Mouse (Mus musculus) left cerebral cortex, adult 9 months (tissue): ENCODE results near the gene Cd9.

Experiments used
- DNase-seq, 2 experiments: peaks; one replicate each; pipeline ENCODE4 v3.0.0; 2022; ENCODE audit warnings: low spot score in 2 of 2

Gene Cd9

GRCm38 (mm10) chr6:125476090-125476489, 18.5 kb downstream of the Cd9 start:
- DNase-seq, result no peak

DNA sequence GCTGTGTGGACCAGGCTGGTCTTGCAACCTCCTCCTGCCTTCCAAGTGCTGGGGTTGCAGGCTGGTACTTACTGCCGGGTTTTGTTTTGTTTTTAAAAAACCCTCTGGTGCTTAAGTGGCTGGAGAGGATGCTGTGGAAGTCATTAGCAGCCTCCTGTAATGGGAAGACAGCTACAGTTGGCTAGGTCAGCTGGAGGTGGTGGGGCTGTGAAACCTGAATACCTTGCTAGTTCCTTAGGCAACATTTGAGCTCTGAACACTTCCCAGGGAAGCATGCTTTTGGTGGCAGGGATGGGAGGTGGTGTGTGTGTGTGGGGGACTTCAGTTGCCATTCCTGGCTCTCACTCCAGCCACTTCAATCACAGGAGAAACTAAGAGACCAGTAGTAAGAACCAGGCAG, 19.4 kb downstream of the Cd9 start:
- no peak for DNase-seq

DNA sequence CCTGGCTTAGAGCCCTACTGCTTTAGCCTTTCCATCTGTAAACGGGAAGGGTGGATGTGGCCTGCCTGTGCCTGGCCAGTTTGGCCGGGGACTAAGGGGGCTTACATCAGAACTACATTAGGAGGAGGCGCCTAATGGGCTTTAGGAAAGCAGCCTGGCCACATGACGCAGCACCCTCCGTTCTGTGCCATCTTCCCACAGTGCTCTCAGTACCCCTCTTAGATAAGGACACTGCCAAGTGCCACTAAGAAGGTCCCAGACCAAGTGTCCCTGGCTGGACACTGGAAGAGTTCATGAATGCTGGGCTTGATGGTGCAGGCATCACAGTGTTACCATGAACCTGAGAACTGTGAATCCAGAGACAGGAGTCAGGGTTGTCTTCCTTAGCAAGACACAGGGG, 20.7 kb downstream of the Cd9 start:
- no peak for DNase-seq

DNA sequence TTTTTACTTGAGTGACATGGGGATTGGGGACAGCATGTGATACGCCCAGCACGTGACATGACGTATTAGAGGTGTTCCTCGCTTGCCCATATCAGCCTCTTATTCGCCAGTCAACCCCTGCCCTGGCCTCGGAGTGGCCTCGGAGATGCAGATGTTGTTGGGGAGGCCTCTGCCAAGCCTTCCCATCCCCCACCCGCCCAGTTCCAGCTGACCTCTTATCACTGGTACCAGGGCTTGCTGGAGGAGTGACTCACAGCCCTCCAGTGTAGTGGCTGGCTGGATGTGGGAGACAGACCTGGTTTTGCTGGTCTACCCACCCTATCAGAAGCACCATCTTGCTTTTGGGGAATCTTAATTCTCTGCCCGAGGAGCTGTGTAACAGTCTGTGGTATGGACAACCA, 21.3 kb downstream of the Cd9 start:
- DNase-seq, result no peak

DNA sequence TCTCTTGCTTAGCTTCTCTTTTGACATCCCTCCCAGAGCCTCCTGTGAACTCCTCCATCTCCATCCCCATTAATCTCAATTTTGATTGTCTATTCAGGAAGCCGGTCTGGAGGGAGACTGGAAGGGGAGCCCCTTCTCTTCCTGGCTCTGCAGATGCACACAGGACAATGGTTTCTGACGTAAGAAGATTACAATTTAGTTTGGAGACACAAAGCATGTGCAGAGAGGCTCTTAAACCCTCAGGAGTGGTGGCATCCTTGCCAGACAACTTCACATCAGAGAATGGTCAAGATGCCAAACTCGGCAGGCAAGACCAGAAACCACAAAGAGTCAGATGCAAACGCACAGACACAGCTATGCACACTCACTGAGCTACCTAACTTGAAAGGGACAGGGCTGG, 22.7 kb downstream of the Cd9 start:
- no peak for DNase-seq

- DNase-seq, result no peak
These were observed 23.3 kb downstream of the Cd9 start for GRCm38 (mm10) chr6:125471326-125471725.

DNA sequence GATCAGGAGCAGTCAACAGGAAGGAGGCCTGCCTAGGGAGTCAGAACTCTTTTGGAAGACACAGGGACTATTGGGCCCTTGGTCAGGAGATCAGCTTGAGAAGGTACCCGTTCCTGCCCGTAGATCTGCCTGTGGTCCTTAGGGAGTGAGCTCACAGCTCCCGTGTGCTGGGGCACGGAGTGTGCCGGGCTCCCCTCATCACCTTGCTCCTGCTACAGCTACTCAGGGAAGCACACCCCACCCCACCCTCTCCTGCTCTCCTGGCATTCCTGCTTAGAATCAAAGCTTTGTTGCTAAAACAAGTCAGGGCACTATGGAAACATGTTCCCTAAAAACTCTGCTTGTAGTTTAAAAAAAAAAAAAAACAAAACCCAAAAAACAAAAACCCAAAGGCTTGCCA, 24.0 kb downstream of the Cd9 start:
- no peak for DNase-seq

DNA sequence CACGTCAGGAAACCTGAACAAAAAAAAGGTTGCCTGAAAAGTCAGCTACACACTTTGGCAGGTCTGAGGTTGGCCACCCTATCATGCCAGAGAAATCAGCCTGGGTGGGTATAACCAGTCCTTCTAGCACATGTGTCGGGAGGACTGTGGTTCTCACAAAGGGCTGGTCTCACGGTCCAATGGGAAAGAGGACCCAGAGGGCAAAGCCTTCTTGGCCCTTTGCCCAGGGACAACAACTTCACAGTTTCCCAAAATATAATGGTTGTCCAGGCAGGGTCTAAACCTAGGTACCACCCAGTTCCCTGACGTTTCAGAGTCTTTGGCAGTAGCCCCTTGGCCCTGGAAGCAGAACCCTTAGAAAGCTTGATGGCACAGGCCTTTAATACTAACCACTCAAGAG, 25.4 kb downstream of the Cd9 start:
- no peak for DNase-seq

GRCm38 (mm10) chr6:125468179-125468960, 26.2 kb downstream of the Cd9 start:
- DNase-seq, result no peak

- peak; percentile 70 to 74 for DNase-seq
These were observed 27.3 kb downstream of the Cd9 start for GRCm38 (mm10) chr6:125467301-125467715.

DNA sequence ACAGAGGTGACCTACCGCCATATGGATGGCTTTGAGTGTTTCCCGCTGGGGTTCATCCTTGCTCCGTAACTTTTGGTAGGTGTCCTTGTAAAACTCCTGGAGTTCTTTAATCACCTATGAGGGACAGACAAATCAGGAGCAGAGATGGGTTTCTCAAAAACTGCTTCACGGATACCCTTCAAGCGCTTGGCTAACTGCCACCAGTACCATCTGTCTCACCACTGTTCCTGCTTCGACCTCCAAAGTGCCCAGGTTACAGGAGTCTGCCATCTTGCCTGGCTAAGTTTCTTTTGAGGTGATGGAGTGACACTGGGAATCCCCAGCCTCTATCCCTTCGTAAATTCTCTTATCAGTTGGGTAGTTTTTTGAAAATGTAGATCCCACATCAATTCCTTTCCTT, 32.3 kb downstream of the Cd9 start:
- no peak for DNase-seq

DNA sequence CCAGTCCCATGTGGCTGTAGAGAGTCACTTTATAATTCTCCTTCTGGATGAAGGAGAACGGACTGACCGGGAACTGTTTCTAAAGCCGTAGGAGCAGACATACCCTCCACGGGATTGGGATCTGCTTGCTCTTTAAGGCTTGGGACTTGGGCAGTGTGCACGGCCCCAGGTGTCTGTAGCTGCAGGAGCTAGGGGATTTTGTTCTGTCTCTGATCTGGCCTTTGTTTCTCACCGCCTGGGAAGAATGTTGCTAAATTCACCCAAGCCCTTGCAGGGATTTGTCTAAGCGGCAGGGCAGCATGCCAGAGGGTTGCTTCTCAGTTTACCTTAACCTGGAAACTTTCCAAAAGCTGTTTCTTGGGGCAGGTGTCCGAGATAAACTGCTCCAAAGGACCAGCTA, 32.8 kb downstream of the Cd9 start:
- no peak for DNase-seq

- DNase-seq, result no peak
These were observed 33.3 kb downstream of the Cd9 start for GRCm38 (mm10) chr6:125461325-125461724.

- DNase-seq, result no peak
These were observed 34.0 kb downstream of the Cd9 start for GRCm38 (mm10) chr6:125460589-125460988.

GRCm38 (mm10) chr6:125459903-125460302, 34.7 kb downstream of the Cd9 start:
- no peak for DNase-seq

DNA sequence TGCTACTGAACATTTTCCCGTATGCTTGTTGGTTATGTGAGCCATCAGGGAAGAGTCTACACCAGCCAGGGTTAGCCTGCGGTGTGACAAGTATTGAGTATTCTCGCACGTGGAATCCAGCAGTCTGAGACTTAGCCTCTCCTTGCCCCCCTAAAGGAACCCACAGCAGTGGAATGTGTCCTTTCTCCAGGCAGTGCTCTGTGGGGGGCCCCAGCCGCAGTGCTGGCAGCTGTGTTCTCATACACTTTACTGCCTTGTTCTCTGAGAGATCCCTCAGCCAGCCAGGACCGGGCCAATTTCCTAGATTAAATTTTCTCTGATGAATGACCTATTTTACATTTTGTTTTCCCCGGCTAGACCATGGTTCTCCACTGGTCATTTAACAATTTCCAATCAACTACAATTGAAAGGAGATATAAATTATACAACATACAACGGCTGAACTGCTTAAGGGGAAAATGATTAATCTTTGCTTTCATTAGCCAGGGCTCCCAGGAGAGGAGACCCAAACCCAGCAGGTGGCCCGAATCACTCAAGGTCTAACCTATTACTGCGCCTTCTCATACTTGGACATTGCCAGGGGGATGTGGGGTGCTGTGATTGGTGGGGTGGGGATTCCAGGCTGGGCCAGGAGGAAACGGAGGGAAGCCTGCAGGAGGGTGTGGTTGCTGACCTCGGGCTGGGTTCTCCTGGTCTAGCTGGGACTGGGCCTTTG, 38.6 kb downstream of the Cd9 start:
- DNase-seq, result no peak

- DNase-seq, result no peak
These were observed 39.9 kb downstream of the Cd9 start for GRCm38 (mm10) chr6:125454731-125455130.

- no peak for DNase-seq
These were observed 40.3 kb downstream of the Cd9 start for GRCm38 (mm10) chr6:125454299-125454698.

GRCm38 (mm10) chr6:125447660-125448059, 46.9 kb downstream of the Cd9 start:
- no peak for DNase-seq

- no peak for DNase-seq
These were observed 47.4 kb downstream of the Cd9 start for GRCm38 (mm10) chr6:125447205-125447604.

DNA sequence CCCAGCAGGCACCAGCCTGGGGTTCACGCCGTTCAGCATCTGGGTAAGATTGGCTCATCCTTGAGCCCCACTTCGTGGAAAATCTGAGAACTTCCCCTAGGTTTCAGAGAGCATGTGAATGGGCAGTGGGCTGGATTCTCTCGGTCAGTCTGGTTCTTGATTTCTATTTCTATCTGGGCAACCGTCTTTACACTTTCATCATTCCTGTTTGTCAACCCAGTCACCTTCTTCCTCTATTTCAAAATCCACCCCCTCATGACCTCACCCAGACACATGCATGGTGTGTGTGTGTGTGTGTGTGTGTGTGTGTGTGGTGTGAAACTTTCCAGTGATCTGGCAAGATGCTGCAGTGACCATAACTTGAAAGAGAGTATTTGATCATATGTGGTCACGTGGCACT, 49.2 kb downstream of the Cd9 start:
- peak in 1 of 2 experiments; percentile 39 for DNase-seq

- DNase-seq, result no peak
These were observed 52.0 kb downstream of the Cd9 start for GRCm38 (mm10) chr6:125442591-125442990.

GRCm38 (mm10) chr6:125436753-125437152, 57.8 kb downstream of the Cd9 start:
- DNase-seq, result no peak
